Mouse (Mus musculus) testis, adult 2 months (tissue): ENCODE measurements around the gene Nsd2.

Source experiments
- CTCF ChIP-seq: fragments of 200-500 bp; IDR thresholded peaks from 2 replicates; pipeline ENCODE4 v1.5.1; 2012; ENCODE audit warnings: low read depth, mild to moderate bottlenecking, inconsistent platforms, low read length, moderate library complexity; ENCODE audit not compliant: control insufficient read depth, insufficient read depth, insufficient replicate concordance
- POLR2A ChIP-seq: fragments of 200-500 bp; IDR thresholded peaks from 2 replicates; pipeline ENCODE4 v1.6.1; 2012; ENCODE audit warnings: low read depth, mild to moderate bottlenecking, inconsistent platforms, low read length, moderate library complexity; ENCODE audit not compliant: control insufficient read depth

DNA sequence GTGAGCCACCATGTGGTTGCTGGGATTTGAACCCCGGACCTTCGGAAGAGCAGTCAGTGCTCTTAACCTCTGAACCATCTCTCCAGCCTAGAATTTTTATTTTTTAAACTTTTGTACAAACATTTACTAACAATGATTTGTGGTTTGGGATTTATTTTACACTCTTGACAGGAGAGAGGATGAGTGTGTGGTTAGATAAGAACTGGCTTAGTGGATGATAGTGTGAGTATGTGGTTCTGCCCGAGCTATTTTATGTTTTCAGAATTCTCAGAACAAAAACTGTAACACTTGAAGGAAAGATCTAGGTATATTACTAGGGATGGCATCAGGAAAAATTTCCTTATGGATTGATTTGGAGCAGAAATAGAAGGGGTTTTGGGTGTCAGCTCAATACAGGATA is 9.4 kb downstream of the Nsd2 start:
- TF ChIP-seq CTCF (no peak), POLR2A (no peak)
